Mouse (Mus musculus) G1E (cell line): ENCODE results near the gene Rarres1.

Source experiments
- CTCF ChIP-seq: IDR thresholded peaks from 2 replicates; pipeline ENCODE4 v1.5.1; 2012; ENCODE audit warnings: low read depth, low read length, inconsistent platforms, mixed read lengths
- GATA1 ChIP-seq: IDR thresholded peaks from 2 replicates; pipeline ENCODE4 v1.6.1; 2012; ENCODE audit warnings: borderline replicate concordance, low read length, inconsistent platforms, mixed read lengths
- TAL1 ChIP-seq: conservative IDR thresholded peaks from 2 replicates; pipeline ENCODE4 v1.6.1; 2012; ENCODE audit warnings: low read depth, low read length, inconsistent platforms, mixed read lengths

DNA sequence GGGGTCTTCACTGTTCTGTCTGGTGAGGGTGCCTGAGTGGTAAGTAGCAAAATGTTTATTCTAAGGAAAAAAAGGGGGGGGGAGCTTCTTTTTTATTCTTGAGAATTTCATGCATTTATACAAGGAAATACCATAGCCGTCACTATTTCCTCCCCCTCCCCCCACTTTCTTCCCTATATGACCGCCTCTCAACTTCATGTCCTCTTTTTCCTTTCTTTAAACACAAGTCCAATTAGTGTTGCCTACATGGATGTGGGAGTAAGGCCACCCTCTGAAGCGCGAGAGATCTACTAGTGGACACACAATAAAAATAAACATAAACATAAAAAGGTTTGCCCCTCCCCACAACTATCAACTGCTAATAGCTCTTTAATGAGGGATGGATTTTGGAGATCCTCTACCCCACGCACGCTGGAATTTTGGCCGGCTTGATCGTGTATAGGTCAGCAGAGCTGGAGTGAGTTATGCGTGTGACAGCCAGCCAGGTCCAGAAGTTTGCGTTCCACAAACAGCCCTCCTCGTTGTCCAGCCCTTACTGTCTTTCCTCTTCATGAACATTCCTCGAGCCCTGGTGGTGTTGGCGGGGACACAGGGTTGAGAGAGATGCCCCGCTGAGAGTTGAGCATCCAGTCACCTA lies 42.5 kb upstream of the Rarres1 start:
- TF ChIP-seq CTCF (no peak), TAL1 (no peak), GATA1 (no peak)
